Mouse (Mus musculus) left cerebral cortex, postnatal 4 days (tissue): ENCODE results near the gene Cebpz. TPM values are rescaled to one million over a fixed set of nuclear protein-coding genes. Genes with fewer than 3 reads are reported as not detected.

Experiments
- DNase-seq: peaks from one replicate; pipeline ENCODE4 v3.0.0-alpha.2; 2022
- intact Hi-C: fragments of 180-260 bp; cut with DNase I; formaldehyde crosslinking; loops from one replicate; pipeline ENCODE4 v1.15.1; 2025
- total RNA-seq, 2 experiments: library from RNA; stranded (reverse); gene quantifications; 2 replicates each; pipeline ENCODE4 v1.2.3; 2021

Cebpz gene
- 10 to 100 TPM; 37.5 to 40.3 TPM for total RNA-seq

GRCm38 (mm10) chr17:78936466-78937228 lies at the start of gene Cebpz, which contains the start of gene Ndufaf7:
Cebpz (minus strand) TSS chr17:78937066.
Ndufaf7 (plus strand) TSS chr17:78937136.
- DNase-seq: peak; percentile 98
- intact Hi-C loops: no loop called here

GRCm38 (mm10) chr17:78983736-78984135 lies 46.9 kb upstream of the Cebpz start:
- DNase-seq: no peak
- intact Hi-C loops: no loop called here

GRCm38 (mm10) chr17:78983166-78983565 lies 46.3 kb upstream of the Cebpz start:
- intact Hi-C loops: no loop called here
- no peak for DNase-seq

- intact Hi-C loops: no loop called here
- no peak for DNase-seq
Observed at GRCm38 (mm10) chr17:78968500-78968899, 31.6 kb upstream of the Cebpz start.

GRCm38 (mm10) chr17:78966092-78966883 lies 29.4 kb upstream of the Cebpz start:
- no peak for DNase-seq
- intact Hi-C loops: no loop called here

GRCm38 (mm10) chr17:78964387-78964786 lies 27.5 kb upstream of the Cebpz start:
- intact Hi-C loops: no loop called here
- peak; percentile 56 for DNase-seq

GRCm38 (mm10) chr17:78959473-78959872 lies 22.6 kb upstream of the Cebpz start:
- no peak for DNase-seq
- intact Hi-C loops: no loop called here

GRCm38 (mm10) chr17:78953240-78953639 lies 16.4 kb upstream of the Cebpz start:
- no peak for DNase-seq
- intact Hi-C loops: no loop called here

- DNase-seq: no peak
- intact Hi-C loops: no loop called here
Observed at GRCm38 (mm10) chr17:78952070-78952469, 15.2 kb upstream of the Cebpz start.

GRCm38 (mm10) chr17:78951225-78951624 lies 14.4 kb upstream of the Cebpz start:
- DNase-seq: no peak
- intact Hi-C loops: no loop called here

- intact Hi-C loops: no loop called here
- DNase-seq: no peak
Observed at GRCm38 (mm10) chr17:78942579-78942978, 5.7 kb upstream of the Cebpz start.

GRCm38 (mm10) chr17:78938927-78939326 lies 2.1 kb upstream of the Cebpz start:
- DNase-seq: no peak
- intact Hi-C loops: no loop called here

GRCm38 (mm10) chr17:78937229-78937853 lies 475 bp upstream of the Cebpz start:
- DNase-seq: no peak
- intact Hi-C loops: no loop called here

GRCm38 (mm10) chr17:78935857-78936256 lies 1.0 kb downstream of the Cebpz start:
- intact Hi-C loops: no loop called here
- no peak for DNase-seq

GRCm38 (mm10) chr17:78917696-78918095 lies 19.2 kb downstream of the Cebpz start:
- DNase-seq: no peak
- intact Hi-C loops: no loop called here

GRCm38 (mm10) chr17:78916899-78917298 lies 20.0 kb downstream of the Cebpz start:
- intact Hi-C loops: no loop called here
- DNase-seq: no peak

- intact Hi-C loops: no loop called here
- peak; percentile 85 for DNase-seq
Observed at GRCm38 (mm10) chr17:78916369-78916813, 20.5 kb downstream of the Cebpz start, which contains the start of gene Cebpzos. Cebpzos (plus strand) TSS chr17:78916500.

GRCm38 (mm10) chr17:78915772-78916171 lies 21.1 kb downstream of the Cebpz start:
- no peak for DNase-seq
- intact Hi-C loops: no loop called here

GRCm38 (mm10) chr17:78913921-78914320 lies 22.9 kb downstream of the Cebpz start:
- intact Hi-C loops: no loop called here

GRCm38 (mm10) chr17:78912861-78913281 lies 24.0 kb downstream of the Cebpz start:
- intact Hi-C loops: no loop called here
- peak; percentile 61 for DNase-seq

More at GRCm38 (mm10) chr17:78913921-78914320, 22.9 kb downstream of the Cebpz start:
- no peak for DNase-seq

GRCm38 (mm10) chr17:78909374-78909773 lies 27.5 kb downstream of the Cebpz start:
- intact Hi-C loops: no loop called here
- no peak for DNase-seq
